Mouse (Mus musculus) embryonic facial prominence, embryonic 15.5 days (tissue): Measurements from ENCODE around the gene Prx. TPM values are rescaled to one million over a fixed set of nuclear protein-coding genes. Genes with fewer than 3 reads are reported as not detected.

Source experiments
- ATAC-seq: fragments of 200-750 bp; cut with Nextera tagmentation; 2 replicates; pipeline ENCODE4 v1.8.0; 2017; ENCODE audit warnings: low read depth, moderate TSS enrichment; ENCODE audit not compliant: insufficient number of reproducible peaks, low FRiP score, low TSS enrichment
- H3K27ac ChIP-seq: fragments of 300-500 bp; sonication (generic); replicated peaks from 2 replicates; pipeline ENCODE4 v1.5.1; 2015; ENCODE audit warnings: mild to moderate bottlenecking, inconsistent platforms
- H3K27me3 ChIP-seq: fragments of 300-500 bp; sonication (generic); 2 replicates; pipeline ENCODE4 v1.6.1; 2015; ENCODE audit warnings: inconsistent platforms
- H3K36me3 ChIP-seq: fragments of 300-500 bp; sonication (generic); 2 replicates; pipeline ENCODE4 v1.6.1; 2015; ENCODE audit warnings: mild to moderate bottlenecking, inconsistent platforms
- H3K4me1 ChIP-seq: fragments of 300-500 bp; sonication (generic); 2 replicates; pipeline ENCODE4 v1.6.1; 2015; ENCODE audit warnings: inconsistent platforms
- H3K4me2 ChIP-seq: fragments of 300-500 bp; sonication (generic); replicated peaks from 2 replicates; pipeline ENCODE4 v1.6.1; 2015; ENCODE audit warnings: mild to moderate bottlenecking, inconsistent platforms
- H3K4me3 ChIP-seq: fragments of 300-500 bp; sonication (generic); replicated peaks from 2 replicates; pipeline ENCODE4 v1.5.1; 2015; ENCODE audit warnings: mild to moderate bottlenecking, inconsistent platforms
- H3K9ac ChIP-seq: fragments of 300-500 bp; sonication (generic); 2 replicates; pipeline ENCODE4 v1.6.1; 2015; ENCODE audit warnings: inconsistent platforms
- H3K9me3 ChIP-seq: fragments of 300-500 bp; sonication (generic); replicated peaks from 2 replicates; pipeline ENCODE4 v1.6.1; 2016; ENCODE audit warnings: inconsistent platforms
- WGBS: fragments of 180-500 bp; shearing (Covaris S2); methylation state at CpG from one replicate; pipeline ENCODE4 v1.1.7; 2015; 5-methylcytosine and 5-hydroxymethylcytosine counted together
- polyA plus RNA-seq: library from polyadenylated mRNA; unstranded; fragments of >200 nt; fragmentation: Nextera tagmentation; extraction: Ambion mirVana; gene quantifications from 2 replicates; pipeline ENCODE4 v1.2.1, GENCODE M21; 2015

The Prx gene
- polyA plus RNA-seq, 1 experiment from 2014 or later = 5.1 TPM

DNA sequence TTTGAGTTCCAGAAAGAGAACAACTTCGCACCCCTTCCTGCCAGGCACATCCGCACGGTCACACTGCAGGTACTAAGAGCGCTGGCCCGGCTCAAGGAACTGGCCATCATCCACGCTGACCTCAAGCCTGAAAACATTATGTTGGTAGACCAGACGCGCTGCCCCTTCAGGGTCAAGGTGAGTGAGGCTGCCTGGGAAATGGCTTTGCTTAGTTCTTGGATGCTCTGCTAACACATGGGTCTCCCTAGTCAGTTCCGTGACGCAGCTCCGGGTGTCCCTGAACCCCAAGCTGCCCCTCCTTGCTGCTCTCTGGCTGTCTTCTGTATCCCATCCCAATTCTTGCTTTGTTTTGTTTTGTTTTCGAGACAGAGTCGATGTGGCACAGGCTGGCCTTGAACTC lies 24.7 kb downstream of the Prx start:
- 95% methylated on average over 13 of the region's 13 CpGs for WGBS
- Histone ChIP-seq H3K36me3 (no peaks in the 10 kb centered on the region), H3K4me3 (no peak overlapping the region), H3K9ac (no peak overlapping the region), H3K4me2 (no peak overlapping the region), H3K4me1 (peaks cover 5% of the 10 kb centered on the region), H3K27ac (no peak overlapping the region), H3K27me3 (no peaks in the 10 kb centered on the region), H3K9me3 (no peaks in the 10 kb centered on the region)
- no peak for ATAC-seq

DNA sequence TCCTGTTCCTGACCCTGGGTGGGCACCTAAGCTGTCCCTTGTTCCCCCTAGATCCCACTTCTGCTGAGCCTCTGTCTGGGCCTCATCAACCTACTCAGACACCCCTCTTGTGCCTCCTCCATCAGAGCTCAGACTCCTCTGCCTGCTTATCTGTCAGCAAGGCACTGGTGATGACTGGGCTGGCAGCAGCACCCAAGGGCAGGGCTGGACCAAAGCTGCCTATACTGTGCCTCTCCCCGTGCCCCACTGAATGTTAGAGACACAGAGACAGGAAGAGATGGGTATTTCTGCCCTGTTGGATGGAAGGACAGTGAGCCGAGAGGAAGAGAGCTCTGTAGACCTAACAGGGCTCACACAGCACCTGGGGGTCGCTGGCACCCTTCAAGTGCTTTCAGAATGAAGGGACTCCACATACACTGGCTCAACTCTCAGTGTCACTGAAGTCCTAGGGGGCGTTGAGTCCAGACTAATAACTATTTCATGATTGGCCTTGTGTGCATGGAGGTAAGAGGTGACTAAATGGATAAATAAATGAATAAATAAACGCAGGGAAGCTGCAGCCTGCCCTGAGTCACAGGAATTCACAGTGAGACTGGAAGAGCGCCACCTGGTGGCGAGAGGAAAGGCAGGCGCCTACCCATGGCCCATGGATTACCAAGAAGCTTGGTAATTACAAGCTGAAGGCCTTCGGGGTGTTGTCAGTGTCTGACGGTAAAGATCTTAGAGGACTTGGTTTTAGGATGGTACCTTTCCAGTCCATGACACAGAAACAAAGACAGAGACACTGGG lies 27.1 kb downstream of the Prx start:
- peaks cover 8% of the 10 kb centered on the region; the same call in 1 of the 2 replicates for H3K36me3 ChIP-seq
- 20% methylated on average over 10 of the region's 10 CpGs for WGBS
- peaks cover 5% of the 10 kb centered on the region for H3K4me1 ChIP-seq
- H3K9me3 ChIP-seq = no peaks in the 10 kb centered on the region
- H3K27ac ChIP-seq = no peak overlapping the region
- no peak overlapping the region for H3K4me3 ChIP-seq
- no peak overlapping the region for H3K9ac ChIP-seq
- no peak for ATAC-seq
- H3K27me3 ChIP-seq = no peaks in the 10 kb centered on the region
- H3K4me2 ChIP-seq = no peak overlapping the region

GRCm38 (mm10) chr7:27529070-27529469 lies 29.9 kb downstream of the Prx start:
- no peak for ATAC-seq
- H3K9ac ChIP-seq = no peak overlapping the region
- H3K27ac ChIP-seq = no peak overlapping the region
- no peak overlapping the region for H3K4me2 ChIP-seq
- H3K36me3 ChIP-seq = peaks cover 30% of the 10 kb centered on the region
- H3K27me3 ChIP-seq = no peaks in the 10 kb centered on the region
- no peaks in the 10 kb centered on the region for H3K9me3 ChIP-seq
- H3K4me1 ChIP-seq = peaks cover 5% of the 10 kb centered on the region
- no peak overlapping the region for H3K4me3 ChIP-seq
- 75% methylated on average over 21 of the region's 21 CpGs for WGBS

- Histone ChIP-seq H3K4me3 (no peak overlapping the region), H3K9ac (no peak overlapping the region), H3K9me3 (no peaks in the 10 kb centered on the region), H3K4me1 (peaks cover 4% of the 10 kb centered on the region), H3K27ac (no peak overlapping the region), H3K27me3 (no peaks in the 10 kb centered on the region), H3K4me2 (no peak overlapping the region), H3K36me3 (peaks cover 45% of the 10 kb centered on the region)
- WGBS = 76% methylated on average over 3 of the region's 3 CpGs
- ATAC-seq = no peak
Observed at GRCm38 (mm10) chr7:27530937-27531336, 31.8 kb downstream of the Prx start.

DNA sequence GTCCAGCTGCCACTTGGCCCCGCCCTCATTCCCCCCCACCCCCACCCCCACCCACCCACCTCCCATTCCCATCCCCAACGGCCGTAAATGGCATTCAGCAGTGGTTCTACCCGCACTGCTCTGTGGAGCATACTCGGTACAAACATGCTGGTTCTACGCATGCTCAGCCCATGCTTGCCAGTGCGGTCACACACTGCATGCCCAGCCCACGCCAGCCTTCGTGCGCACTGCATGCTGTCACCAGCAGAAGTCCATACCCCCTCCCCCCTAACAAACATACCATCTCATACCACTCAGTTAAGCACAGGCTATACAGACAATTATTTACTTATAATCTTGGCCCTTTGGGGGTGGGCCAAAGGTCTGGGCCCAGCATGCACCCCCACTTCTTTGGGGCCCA lies 32.6 kb downstream of the Prx start:
- Histone ChIP-seq H3K9me3 (no peaks in the 10 kb centered on the region), H3K4me3 (no peak overlapping the region), H3K36me3 (peaks cover 52% of the 10 kb centered on the region), H3K4me2 (no peak overlapping the region), H3K27me3 (no peaks in the 10 kb centered on the region), H3K4me1 (no peaks in the 10 kb centered on the region), H3K27ac (no peak overlapping the region), H3K9ac (no peak overlapping the region)
- 89% methylated on average over 10 of the region's 10 CpGs for WGBS
- no peak for ATAC-seq

DNA sequence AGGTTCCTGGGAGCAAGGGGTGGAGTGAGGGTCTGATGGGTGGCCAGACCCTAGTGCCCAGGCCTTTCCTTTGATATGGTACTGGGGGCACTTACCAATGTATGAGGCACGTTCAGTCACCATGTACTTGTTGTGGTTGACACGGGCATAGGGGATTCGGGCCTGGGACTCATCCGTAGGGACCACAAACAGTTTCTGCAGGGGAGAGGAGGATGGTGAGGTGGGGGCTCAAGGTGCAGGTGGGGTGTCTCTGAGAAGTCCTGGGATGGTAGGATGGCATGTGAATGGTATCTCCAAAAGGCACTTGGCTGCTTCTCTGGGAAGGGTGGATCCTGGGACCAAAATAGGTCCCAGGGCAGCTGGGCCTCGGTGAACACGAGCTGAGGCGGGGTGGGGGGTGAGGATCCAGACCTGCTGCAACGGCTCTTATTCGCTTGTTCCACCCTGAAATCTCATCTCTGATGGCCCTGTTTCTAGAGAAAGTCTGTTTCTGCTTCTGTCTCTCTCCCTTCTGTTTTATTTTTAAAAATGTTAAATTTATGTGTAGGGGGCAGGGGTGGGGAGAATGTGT lies 33.4 kb downstream of the Prx start:
- Histone ChIP-seq H3K9ac (no peak overlapping the region), H3K27me3 (no peaks in the 10 kb centered on the region), H3K4me1 (no peaks in the 10 kb centered on the region), H3K4me2 (no peak overlapping the region), H3K4me3 (no peak overlapping the region), H3K27ac (no peak overlapping the region), H3K9me3 (no peaks in the 10 kb centered on the region), H3K36me3 (peaks cover 60% of the 10 kb centered on the region)
- ATAC-seq = no peak
- 89% methylated on average over 9 of the region's 9 CpGs for WGBS

DNA sequence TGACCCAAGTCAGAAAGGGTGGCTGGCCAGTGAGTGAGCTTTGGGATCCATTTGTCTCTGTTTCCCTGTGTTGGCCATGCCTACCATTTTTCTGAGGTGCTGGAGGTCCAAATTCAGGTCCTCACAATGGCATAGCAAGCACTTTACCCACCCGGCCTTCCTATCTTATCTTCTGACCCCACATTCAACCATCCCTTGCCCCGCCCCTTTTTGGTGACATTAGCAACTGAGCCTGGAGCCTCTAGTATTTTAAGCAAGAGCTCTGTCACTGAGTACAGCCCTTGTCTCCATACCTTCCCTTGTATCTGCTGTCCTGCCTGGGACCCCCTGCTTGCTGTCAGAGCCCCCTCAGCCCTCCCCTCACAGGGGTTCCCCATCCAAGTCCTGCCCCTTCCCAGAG lies 36.3 kb downstream of the Prx start:
- Histone ChIP-seq H3K4me2 (no peak overlapping the region), H3K27me3 (no peaks in the 10 kb centered on the region), H3K9me3 (no peaks in the 10 kb centered on the region), H3K4me1 (no peaks in the 10 kb centered on the region), H3K36me3 (peaks cover 81% of the 10 kb centered on the region), H3K4me3 (no peak overlapping the region), H3K9ac (no peak overlapping the region), H3K27ac (no peak overlapping the region)
- no peak for ATAC-seq
- 91% methylated on average over 2 of the region's 2 CpGs for WGBS

GRCm38 (mm10) chr7:27536618-27537017 lies 37.5 kb downstream of the Prx start:
- Histone ChIP-seq H3K36me3 (peaks cover 76% of the 10 kb centered on the region), H3K9me3 (no peaks in the 10 kb centered on the region), H3K4me1 (peaks cover 9% of the 10 kb centered on the region), H3K4me2 (no peak overlapping the region), H3K9ac (no peak overlapping the region), H3K27ac (no peak overlapping the region), H3K4me3 (no peak overlapping the region), H3K27me3 (no peaks in the 10 kb centered on the region)
- ATAC-seq = no peak
- WGBS = 84% methylated on average over 6 of the region's 6 CpGs

GRCm38 (mm10) chr7:27537998-27538397 lies 38.9 kb downstream of the Prx start:
- Histone ChIP-seq H3K9ac (no peak overlapping the region), H3K4me2 (no peak overlapping the region), H3K4me3 (no peak overlapping the region), H3K4me1 (peaks cover 17% of the 10 kb centered on the region), H3K36me3 (peaks cover 63% of the 10 kb centered on the region), H3K27ac (no peak overlapping the region), H3K27me3 (no peaks in the 10 kb centered on the region), H3K9me3 (no peaks in the 10 kb centered on the region)
- ATAC-seq = no peak
- 91% methylated on average over 8 of the region's 8 CpGs for WGBS

GRCm38 (mm10) chr7:27538797-27539196 lies 39.7 kb downstream of the Prx start:
- Histone ChIP-seq H3K36me3 (peaks cover 57% of the 10 kb centered on the region), H3K27me3 (no peaks in the 10 kb centered on the region), H3K4me2 (no peak overlapping the region), H3K9me3 (no peaks in the 10 kb centered on the region), H3K27ac (no peak overlapping the region), H3K4me3 (no peak overlapping the region), H3K4me1 (peaks cover 17% of the 10 kb centered on the region), H3K9ac (no peak overlapping the region)
- WGBS = 87% methylated on average over 2 of the region's 2 CpGs
- ATAC-seq = no peak

GRCm38 (mm10) chr7:27540521-27540920 lies 41.4 kb downstream of the Prx start:
- no peak for ATAC-seq
- peaks cover 46% of the 10 kb centered on the region for H3K36me3 ChIP-seq
- no peak overlapping the region for H3K4me2 ChIP-seq
- H3K9ac ChIP-seq = no peak overlapping the region
- no peaks in the 10 kb centered on the region for H3K9me3 ChIP-seq
- no peaks in the 10 kb centered on the region for H3K27me3 ChIP-seq
- H3K4me3 ChIP-seq = no peak overlapping the region
- H3K27ac ChIP-seq = no peak overlapping the region
- H3K4me1 ChIP-seq = peaks cover 17% of the 10 kb centered on the region
- 71% methylated on average over 2 of the region's 2 CpGs for WGBS

DNA sequence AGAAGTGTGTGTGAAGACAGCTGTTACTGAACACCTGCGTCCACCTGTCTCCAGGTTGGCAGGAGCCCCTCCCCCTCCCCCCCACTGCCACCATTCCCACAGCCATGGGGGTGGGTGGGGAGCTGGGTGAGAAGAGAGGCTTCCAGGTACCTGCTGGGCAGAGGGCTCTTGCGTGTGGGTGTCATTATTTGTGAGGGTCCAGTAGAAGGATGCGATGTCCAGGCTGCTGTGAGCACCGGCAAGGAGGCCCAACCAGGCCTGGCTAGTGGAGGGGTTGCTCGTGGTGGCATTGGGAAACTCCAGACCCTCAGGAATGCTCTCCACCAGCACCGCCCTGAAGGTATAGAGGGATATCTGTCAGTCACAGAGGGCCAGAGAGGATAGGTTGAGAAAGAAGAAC lies 41.8 kb downstream of the Prx start:
- no peaks in the 10 kb centered on the region for H3K9me3 ChIP-seq
- WGBS = 79% methylated on average over 6 of the region's 6 CpGs
- H3K4me1 ChIP-seq = peaks cover 17% of the 10 kb centered on the region
- no peak overlapping the region for H3K27ac ChIP-seq
- H3K9ac ChIP-seq = no peak overlapping the region
- H3K36me3 ChIP-seq = peaks cover 42% of the 10 kb centered on the region
- no peak overlapping the region for H3K4me3 ChIP-seq
- H3K4me2 ChIP-seq = no peak overlapping the region
- no peaks in the 10 kb centered on the region for H3K27me3 ChIP-seq
- ATAC-seq = no peak
